Mouse (Mus musculus) brain, embryonic 14.5 days (tissue): ENCODE measurements around the gene Coq10b. TPM values are rescaled to one million over a fixed set of nuclear protein-coding genes. Genes with fewer than 3 reads are reported as not detected.
A peak's percentile ranks its signal among the peaks of the same experiment; 100 is the strongest.

Experiments used
- DNase-seq: peaks from one replicate; pipeline ENCODE4 v3.0.0-alpha.2; 2011; ENCODE audit warnings: low read depth
- CTCF ChIP-seq: fragments of 200-500 bp; IDR thresholded peaks from 2 replicates; pipeline ENCODE4 v1.5.1; 2012; ENCODE audit warnings: inconsistent platforms, mild to moderate bottlenecking, moderate library complexity, borderline replicate concordance; ENCODE audit not compliant: insufficient read depth, insufficient read length; ENCODE audit errors: extremely low read depth
- POLR2A ChIP-seq: fragments of 200-500 bp; IDR thresholded peaks from 2 replicates; pipeline ENCODE4 v1.6.1; 2012; ENCODE audit warnings: mild to moderate bottlenecking, inconsistent platforms, borderline replicate concordance; ENCODE audit not compliant: poor library complexity, insufficient read depth, insufficient read length, severe bottlenecking; ENCODE audit errors: extremely low read depth
- polyA plus RNA-seq: library from polyadenylated mRNA; depleted of rRNA; stranded (reverse); fragments of >200 nt; gene quantifications from 2 replicates; pipeline ENCODE4 v1.2.3, GENCODE M21; 2012; rRNA removed

The Coq10b gene
- polyA plus RNA-seq, 1 experiment: 20.3 TPM

DNA sequence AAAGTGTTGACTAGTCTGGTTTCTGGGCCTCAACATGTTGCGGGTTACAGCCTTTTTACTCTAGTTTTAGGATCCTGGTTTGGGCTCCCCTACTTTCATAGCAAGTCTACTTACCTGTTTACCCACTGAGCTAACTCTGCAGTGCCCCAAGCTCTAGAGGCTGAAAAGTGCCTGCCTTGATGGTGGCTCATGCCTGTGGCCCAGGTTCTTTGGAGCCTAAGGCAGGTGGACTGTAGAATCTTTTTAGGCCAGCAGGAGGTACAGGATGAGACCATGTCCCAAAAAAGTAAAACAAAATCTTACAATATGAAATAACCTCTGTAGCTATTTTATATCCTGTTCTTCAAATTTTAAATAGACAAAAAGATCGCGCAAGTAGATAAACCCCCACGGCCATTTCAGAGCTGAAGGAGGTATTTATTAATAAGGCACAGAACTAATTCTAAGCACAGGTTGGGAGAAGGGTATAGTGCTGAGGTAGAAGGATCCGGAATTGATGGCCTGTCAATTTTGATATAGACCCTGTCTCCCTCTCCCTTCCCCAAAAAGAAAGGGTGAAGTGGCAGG is 37.0 kb downstream of the Coq10b start:
- DNase-seq: no peak

GRCm38 (mm10) chr1:55092056-55092455 is 39.5 kb downstream of the Coq10b start:
- DNase-seq: no peak

More for the DNA sequence above, 37.0 kb downstream of the Coq10b start:
- TF ChIP-seq CTCF: no peak
- TF ChIP-seq POLR2A: no peak

GRCm38 (mm10) chr1:55092469-55092868 is 39.9 kb downstream of the Coq10b start:
- TF ChIP-seq CTCF: no peak
- no peak for TF ChIP-seq POLR2A
- DNase-seq: no peak

More at GRCm38 (mm10) chr1:55092056-55092455, 39.5 kb downstream of the Coq10b start:
- TF ChIP-seq POLR2A (no peak), CTCF (no peak)

DNA sequence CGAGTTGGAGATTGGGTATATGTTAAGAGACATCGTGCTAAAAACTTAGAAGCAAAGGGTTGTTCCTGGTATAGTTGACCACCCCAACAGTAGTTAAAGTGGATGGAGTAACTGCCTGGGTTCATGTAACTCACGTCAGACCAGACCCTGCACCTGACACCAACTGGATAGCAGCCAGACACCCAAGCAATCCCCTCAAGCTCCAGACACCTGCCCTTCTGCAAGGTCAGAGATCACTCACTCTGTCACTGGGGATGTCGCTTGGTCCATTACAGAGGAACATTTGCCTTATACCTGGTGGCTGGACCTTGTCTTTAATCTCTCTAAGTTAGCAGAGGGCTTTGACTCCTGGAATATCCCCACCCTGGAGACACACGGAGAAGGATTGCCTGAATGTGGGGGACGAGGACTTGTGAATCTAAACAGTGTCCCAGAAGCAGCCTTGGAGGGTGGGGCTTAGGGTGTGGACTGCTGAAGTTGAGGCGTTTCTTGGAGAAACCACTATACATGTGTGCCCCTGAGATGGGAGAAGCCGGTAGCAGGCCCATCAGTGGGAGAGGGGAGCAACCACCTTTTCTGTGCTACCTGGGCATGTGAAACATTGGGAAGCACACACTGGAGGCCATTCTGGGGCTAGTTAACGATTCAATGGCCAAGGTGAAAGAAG is 54.5 kb downstream of the Coq10b start:
- no peak for DNase-seq
- TF ChIP-seq CTCF: no peak
- TF ChIP-seq POLR2A: no peak

- DNase-seq: no peak
- TF ChIP-seq CTCF: no peak
- TF ChIP-seq POLR2A: no peak
These were observed 55.1 kb downstream of the Coq10b start for GRCm38 (mm10) chr1:55107644-55108043.

- peak; percentile 3 for DNase-seq
- TF ChIP-seq POLR2A (no peak), CTCF (no peak)
These were observed 55.9 kb downstream of the Coq10b start for GRCm38 (mm10) chr1:55108473-55108872.

GRCm38 (mm10) chr1:55109066-55109766 is 56.6 kb downstream of the Coq10b start:
- TF ChIP-seq POLR2A (no peak), CTCF (no peak)
- DNase-seq: no peak

Other genes with a start within 250 kb of the Coq10b start
- 51.3 and 55.5 TPM in 2 replicates for gene Ankrd44, start 126.4 kb upstream of the Coq10b start, polyA plus RNA-seq
- gene Sf3b1, start 25.3 kb upstream of the Coq10b start, polyA plus RNA-seq: 211 and 222 TPM in 2 replicates
- 160 and 176 TPM in 2 replicates for gene Hspe1, start 35.4 kb downstream of the Coq10b start, polyA plus RNA-seq
- 108 and 128 TPM in 2 replicates for gene Hspd1, start 35.5 kb downstream of the Coq10b start, polyA plus RNA-seq
- gene Mob4, start 78.5 kb downstream of the Coq10b start, polyA plus RNA-seq: 57.3 and 58.9 TPM in 2 replicates
- 8.2 and 8.7 TPM in 2 replicates for gene Rftn2, start 174.0 kb downstream of the Coq10b start, polyA plus RNA-seq
- 4.1 and 4.3 TPM in 2 replicates for gene Mars2, start 184.4 kb downstream of the Coq10b start, polyA plus RNA-seq